Mouse (Mus musculus): Measurements from ENCODE around the gene Nipbl.
"Not testable (repeated sequence)": the region's sequence is repeated elsewhere in the genome, so short reads cannot be mapped to it uniquely, and the experiment has no call there.

The Nipbl gene

GRCm38 (mm10) chr15:8282155-8282554, 162.1 kb downstream of the Nipbl start:
- DNase-seq: no peak

- no peak for DNase-seq
These were observed 162.6 kb downstream of the Nipbl start for GRCm38 (mm10) chr15:8281701-8282100.

GRCm38 (mm10) chr15:8279929-8280610, 164.2 kb downstream of the Nipbl start:
- peak; percentile 64 for DNase-seq

- DNase-seq: peak; percentile 44
These were observed 164.9 kb downstream of the Nipbl start for GRCm38 (mm10) chr15:8279320-8279779.

- DNase-seq: not testable (repeated sequence)
These were observed 166.3 kb downstream of the Nipbl start for GRCm38 (mm10) chr15:8277916-8278315.

- no peak for DNase-seq
These were observed 172.3 kb downstream of the Nipbl start for GRCm38 (mm10) chr15:8271952-8272351.

- DNase-seq: no peak
These were observed 176.0 kb downstream of the Nipbl start for GRCm38 (mm10) chr15:8268231-8268630.

- no peak for DNase-seq
These were observed 177.1 kb downstream of the Nipbl start for GRCm38 (mm10) chr15:8267211-8267610.

- DNase-seq: no peak
These were observed 178.3 kb downstream of the Nipbl start for GRCm38 (mm10) chr15:8265946-8266345.
